Mouse (Mus musculus): ENCODE data around the gene Omp. TPM values are rescaled to one million over a fixed set of nuclear protein-coding genes. Genes with fewer than 3 reads are reported as not detected.

Omp gene
- polyA plus RNA-seq (2014; fragmentation: Nextera tagmentation; extraction: Ambion mirVana): 0.15 and 0.25 TPM in 2 replicates

DNA sequence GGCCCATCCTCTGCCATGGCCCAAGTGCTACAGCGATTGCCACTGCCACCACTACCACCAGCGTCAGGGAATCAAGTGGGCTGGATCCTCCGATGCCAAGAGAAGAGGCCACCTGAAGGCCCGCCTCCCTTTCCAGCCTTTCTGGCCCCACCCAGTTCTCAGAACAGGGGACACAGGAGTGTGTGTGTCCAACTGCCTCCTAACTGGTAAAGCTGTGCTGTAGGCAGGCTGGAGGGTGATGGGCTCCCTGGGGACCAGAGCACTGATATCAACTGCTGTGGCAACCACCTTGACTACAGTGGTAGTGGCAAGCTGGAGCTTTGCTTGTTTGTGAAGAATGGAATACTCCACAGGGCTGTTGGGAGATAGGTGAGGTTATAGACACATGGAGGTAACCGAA, at the start of gene Omp:
TSS of gene Omp (minus strand) at position 101 of the 400 bp plus-strand sequence.
- H3K9me3 ChIP-seq (replicated peaks; ENCODE audit: control insufficient read depth, low read length): no peaks in the 10 kb centered on the region
- H3K9ac ChIP-seq (replicated peaks; ENCODE audit: low read length): no peak within 1 kb of the TSS
- H3K36me3 ChIP-seq (replicated peaks; ENCODE audit: control insufficient read depth, insufficient read depth, low read depth, low read length): no peaks in the 10 kb centered on the region
- H3K4me3 ChIP-seq (ENCODE audit: low read depth, low read length): no peak within 1 kb of the TSS
- H3K4me1 ChIP-seq (ENCODE audit: control insufficient read depth, insufficient read depth, low read length): no peaks in the 10 kb centered on the region
- no peak for ATAC-seq (replicated peaks; ENCODE audit: insufficient number of reproducible peaks, low FRiP score, low TSS enrichment, low read depth)
- no peak within 1 kb of the TSS for H3K27ac ChIP-seq (replicated peaks; ENCODE audit: low read depth, low read length)
- no peak for DNase-seq (ENCODE audit: low spot score)
- 87% methylated on average over 5 of the region's 5 CpGs for WGBS
- no peaks in the 10 kb centered on the region for H3K27me3 ChIP-seq (ENCODE audit: control insufficient read depth, insufficient read depth, low read length)
- H3K4me2 ChIP-seq (ENCODE audit: low read depth, low read length): no peak within 1 kb of the TSS

GRCm38 (mm10) chr7:98194026-98194792, 48.9 kb upstream of the Omp start:
- H3K36me3 ChIP-seq (replicated peaks; ENCODE audit: control insufficient read depth, insufficient read depth, low read depth, low read length): no peaks in the 10 kb centered on the region
- no peak overlapping the region for H3K27ac ChIP-seq (replicated peaks; ENCODE audit: low read depth, low read length)
- peak overlapping the region; percentile 60 for H3K4me2 ChIP-seq (ENCODE audit: low read depth, low read length)
- DNase-seq (ENCODE audit: low spot score): peak; percentile 41
- peaks cover 34% of the 10 kb centered on the region for H3K27me3 ChIP-seq (ENCODE audit: control insufficient read depth, insufficient read depth, low read length)
- H3K9ac ChIP-seq (replicated peaks; ENCODE audit: low read length): peak overlapping the region; percentile 22; the same call in 1 of the 2 replicates
- H3K9me3 ChIP-seq (replicated peaks; ENCODE audit: control insufficient read depth, low read length): no peaks in the 10 kb centered on the region
- ATAC-seq (replicated peaks; ENCODE audit: insufficient number of reproducible peaks, low FRiP score, low TSS enrichment, low read depth): 0 out of 2 replicates have a peak, but pooled peaks have one; percentile 31
- 3% methylated on average over 60 of the region's 61 CpGs for WGBS
- peak overlapping the region; percentile 34 for H3K4me3 ChIP-seq (ENCODE audit: low read depth, low read length)
- H3K4me1 ChIP-seq (ENCODE audit: control insufficient read depth, insufficient read depth, low read length): peaks cover 7% of the 10 kb centered on the region

DNA sequence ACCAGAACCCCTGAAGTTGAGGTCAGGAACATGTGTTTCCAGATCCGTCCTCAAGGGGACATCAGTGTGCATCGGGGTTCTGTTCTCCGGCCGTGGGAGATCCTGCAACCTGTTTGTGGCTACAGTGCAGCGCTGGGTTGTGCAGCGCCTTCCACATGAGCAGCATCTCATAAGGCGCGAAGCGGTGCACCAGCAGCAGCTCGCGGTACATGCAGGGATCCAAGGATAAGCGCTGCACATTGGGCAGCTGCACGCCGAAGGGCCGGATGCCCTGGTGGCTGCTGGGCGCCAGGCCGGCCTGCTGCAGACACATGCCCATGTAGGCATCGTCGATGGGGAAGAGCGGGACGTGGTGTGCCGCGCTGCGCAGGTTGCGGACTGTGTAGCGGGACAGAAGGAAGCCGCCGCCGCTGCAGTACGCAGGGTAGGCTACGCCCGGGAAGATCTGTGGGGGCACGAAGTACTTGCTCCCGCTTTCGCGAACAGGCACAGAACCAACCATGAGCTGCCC, 48.3 kb upstream of the Omp start:
- Histone ChIP-seq H3K4me3 (ENCODE audit: low read depth, low read length) (peak overlapping the region; percentile 34), H3K9me3 (replicated peaks; ENCODE audit: control insufficient read depth, low read length) (no peaks in the 10 kb centered on the region), H3K36me3 (replicated peaks; ENCODE audit: control insufficient read depth, insufficient read depth, low read depth, low read length) (no peaks in the 10 kb centered on the region), H3K27ac (replicated peaks; ENCODE audit: low read depth, low read length) (no peak overlapping the region), H3K4me1 (ENCODE audit: control insufficient read depth, insufficient read depth, low read length) (peaks cover 7% of the 10 kb centered on the region), H3K9ac (replicated peaks; ENCODE audit: low read length) (no peak overlapping the region), H3K27me3 (ENCODE audit: control insufficient read depth, insufficient read depth, low read length) (peaks cover 34% of the 10 kb centered on the region), H3K4me2 (ENCODE audit: low read depth, low read length) (peak overlapping the region; percentile 60)
- ATAC-seq (replicated peaks; ENCODE audit: insufficient number of reproducible peaks, low FRiP score, low TSS enrichment, low read depth) (peak; percentile 61; the same call in 1 of the 2 replicates), DNase-seq (ENCODE audit: low spot score) (peak; percentile 26)
- 8% methylated on average over 36 of the region's 36 CpGs for WGBS

DNA sequence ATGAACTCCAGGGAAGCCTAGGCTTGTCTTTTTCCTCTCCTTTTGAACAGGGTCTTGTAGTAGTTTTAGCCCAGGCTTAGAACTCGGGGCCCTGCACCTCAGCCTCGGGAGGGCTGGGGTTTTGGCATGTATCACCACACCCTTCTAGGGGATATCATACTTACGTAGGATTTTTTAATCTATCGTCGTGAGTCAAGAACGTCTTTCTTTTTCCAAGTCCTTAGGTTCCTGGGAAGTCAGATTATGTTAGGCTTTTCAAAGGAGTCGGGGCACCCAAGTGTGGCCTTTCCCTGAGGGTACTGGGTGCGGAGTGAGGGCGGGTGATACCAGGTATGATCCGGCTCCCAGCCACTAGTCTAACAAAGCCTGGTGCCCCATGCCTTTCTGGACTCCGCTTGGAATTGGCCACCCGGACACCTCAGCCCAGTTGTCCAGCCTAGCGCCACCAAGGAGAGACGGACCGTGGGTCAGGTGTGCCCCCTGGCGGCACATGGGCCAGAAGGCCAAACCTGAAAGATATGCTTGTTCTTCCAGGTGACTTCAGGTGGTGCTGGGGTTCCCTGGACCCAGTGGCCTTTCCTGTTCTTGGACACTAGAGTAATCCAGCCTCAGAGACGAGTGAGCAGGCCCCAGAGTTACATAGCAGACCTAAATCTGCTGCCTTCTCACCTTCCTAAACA, 46.4 kb upstream of the Omp start:
- no peak overlapping the region for H3K4me2 ChIP-seq (ENCODE audit: low read depth, low read length)
- no peak overlapping the region for H3K27ac ChIP-seq (replicated peaks; ENCODE audit: low read depth, low read length)
- H3K9ac ChIP-seq (replicated peaks; ENCODE audit: low read length): no peak overlapping the region
- H3K9me3 ChIP-seq (replicated peaks; ENCODE audit: control insufficient read depth, low read length): no peaks in the 10 kb centered on the region
- H3K27me3 ChIP-seq (ENCODE audit: control insufficient read depth, insufficient read depth, low read length): peaks cover 34% of the 10 kb centered on the region
- H3K4me3 ChIP-seq (ENCODE audit: low read depth, low read length): no peak overlapping the region
- peaks cover 7% of the 10 kb centered on the region for H3K4me1 ChIP-seq (ENCODE audit: control insufficient read depth, insufficient read depth, low read length)
- WGBS: 57% methylated on average over 17 of the region's 17 CpGs
- no peak for ATAC-seq (replicated peaks; ENCODE audit: insufficient number of reproducible peaks, low FRiP score, low TSS enrichment, low read depth)
- no peak for DNase-seq (ENCODE audit: low spot score)
- H3K36me3 ChIP-seq (replicated peaks; ENCODE audit: control insufficient read depth, insufficient read depth, low read depth, low read length): no peaks in the 10 kb centered on the region

DNA sequence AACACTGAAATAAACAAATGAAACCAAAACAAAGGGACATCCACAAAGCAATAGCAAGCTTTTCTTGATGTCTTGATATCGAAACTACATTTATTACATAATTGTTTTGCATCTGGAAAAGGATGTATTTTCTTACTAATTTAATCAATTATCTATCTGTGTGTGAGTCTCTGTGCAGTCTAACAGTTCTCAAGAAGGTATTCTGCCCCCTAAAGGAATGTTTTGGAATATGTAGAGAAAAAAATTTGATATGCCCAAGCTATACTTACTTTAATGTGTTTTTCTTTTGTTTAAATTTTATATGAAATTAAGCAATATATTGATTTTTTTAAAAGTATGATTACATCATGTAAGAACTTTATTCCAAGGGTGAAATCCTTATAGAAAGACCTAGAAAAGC, 45.3 kb upstream of the Omp start:
- H3K27me3 ChIP-seq (ENCODE audit: control insufficient read depth, insufficient read depth, low read length): peaks cover 30% of the 10 kb centered on the region
- H3K9me3 ChIP-seq (replicated peaks; ENCODE audit: control insufficient read depth, low read length): no peaks in the 10 kb centered on the region
- H3K27ac ChIP-seq (replicated peaks; ENCODE audit: low read depth, low read length): no peak overlapping the region
- 84% methylated on average over 1 of the region's 1 CpGs for WGBS
- H3K4me1 ChIP-seq (ENCODE audit: control insufficient read depth, insufficient read depth, low read length): peaks cover 7% of the 10 kb centered on the region
- no peaks in the 10 kb centered on the region for H3K36me3 ChIP-seq (replicated peaks; ENCODE audit: control insufficient read depth, insufficient read depth, low read depth, low read length)
- no peak overlapping the region for H3K4me2 ChIP-seq (ENCODE audit: low read depth, low read length)
- H3K9ac ChIP-seq (replicated peaks; ENCODE audit: low read length): no peak overlapping the region
- no peak for ATAC-seq (replicated peaks; ENCODE audit: insufficient number of reproducible peaks, low FRiP score, low TSS enrichment, low read depth)
- DNase-seq (ENCODE audit: low spot score): no peak
- no peak overlapping the region for H3K4me3 ChIP-seq (ENCODE audit: low read depth, low read length)

- no peak overlapping the region for H3K4me3 ChIP-seq (ENCODE audit: low read depth, low read length)
- H3K9ac ChIP-seq (replicated peaks; ENCODE audit: low read length): no peak overlapping the region
- ATAC-seq (replicated peaks; ENCODE audit: insufficient number of reproducible peaks, low FRiP score, low TSS enrichment, low read depth): no peak
- WGBS: 42% methylated on average over 3 of the region's 3 CpGs
- no peaks in the 10 kb centered on the region for H3K36me3 ChIP-seq (replicated peaks; ENCODE audit: control insufficient read depth, insufficient read depth, low read depth, low read length)
- no peak overlapping the region for H3K27ac ChIP-seq (replicated peaks; ENCODE audit: low read depth, low read length)
- no peaks in the 10 kb centered on the region for H3K9me3 ChIP-seq (replicated peaks; ENCODE audit: control insufficient read depth, low read length)
- H3K4me2 ChIP-seq (ENCODE audit: low read depth, low read length): no peak overlapping the region
- H3K4me1 ChIP-seq (ENCODE audit: control insufficient read depth, insufficient read depth, low read length): peaks cover 7% of the 10 kb centered on the region
- H3K27me3 ChIP-seq (ENCODE audit: control insufficient read depth, insufficient read depth, low read length): peaks cover 23% of the 10 kb centered on the region
- no peak for DNase-seq (ENCODE audit: low spot score)
Observed at GRCm38 (mm10) chr7:98189745-98190144, 44.4 kb upstream of the Omp start.

GRCm38 (mm10) chr7:98188680-98189079, 43.4 kb upstream of the Omp start:
- WGBS: 83% methylated on average over 2 of the region's 2 CpGs
- Histone ChIP-seq H3K36me3 (replicated peaks; ENCODE audit: control insufficient read depth, insufficient read depth, low read depth, low read length) (no peaks in the 10 kb centered on the region), H3K4me3 (ENCODE audit: low read depth, low read length) (no peak overlapping the region), H3K27me3 (ENCODE audit: control insufficient read depth, insufficient read depth, low read length) (peaks cover 12% of the 10 kb centered on the region), H3K4me2 (ENCODE audit: low read depth, low read length) (no peak overlapping the region), H3K4me1 (ENCODE audit: control insufficient read depth, insufficient read depth, low read length) (no peaks in the 10 kb centered on the region), H3K9me3 (replicated peaks; ENCODE audit: control insufficient read depth, low read length) (no peaks in the 10 kb centered on the region), H3K9ac (replicated peaks; ENCODE audit: low read length) (no peak overlapping the region), H3K27ac (replicated peaks; ENCODE audit: low read depth, low read length) (no peak overlapping the region)
- ATAC-seq (replicated peaks; ENCODE audit: insufficient number of reproducible peaks, low FRiP score, low TSS enrichment, low read depth) (no peak), DNase-seq (ENCODE audit: low spot score) (no peak)

- Histone ChIP-seq H3K4me2 (ENCODE audit: low read depth, low read length) (no peak overlapping the region), H3K9ac (replicated peaks; ENCODE audit: low read length) (no peak overlapping the region), H3K27me3 (ENCODE audit: control insufficient read depth, insufficient read depth, low read length) (peaks cover 8% of the 10 kb centered on the region), H3K9me3 (replicated peaks; ENCODE audit: control insufficient read depth, low read length) (no peaks in the 10 kb centered on the region), H3K36me3 (replicated peaks; ENCODE audit: control insufficient read depth, insufficient read depth, low read depth, low read length) (no peaks in the 10 kb centered on the region), H3K4me1 (ENCODE audit: control insufficient read depth, insufficient read depth, low read length) (no peaks in the 10 kb centered on the region), H3K4me3 (ENCODE audit: low read depth, low read length) (no peak overlapping the region), H3K27ac (replicated peaks; ENCODE audit: low read depth, low read length) (no peak overlapping the region)
- no peak for DNase-seq (ENCODE audit: low spot score)
- WGBS: 94% methylated on average over 2 of the region's 2 CpGs
- ATAC-seq (replicated peaks; ENCODE audit: insufficient number of reproducible peaks, low FRiP score, low TSS enrichment, low read depth): no peak
Observed at GRCm38 (mm10) chr7:98188238-98188637, 42.9 kb upstream of the Omp start.

Measured in embryonic facial prominence, embryonic 11.5 days (tissue).